Mouse (Mus musculus): ENCODE measurements around the gene Numa1. TPM values are rescaled to one million over a fixed set of nuclear protein-coding genes. Genes with fewer than 3 reads are reported as not detected.

The Numa1 gene
- polyA plus RNA-seq, 2 experiments = 106 to 112 TPM

- DNase-seq (ENCODE audit: low spot score) (no peak), ATAC-seq (ENCODE audit: low FRiP score, low read depth) (no peak)
- Histone ChIP-seq H3K36me3 (ENCODE audit: control insufficient read depth, insufficient read depth, low read length) (no peaks in the 10 kb centered on the region), H3K27ac (replicated peaks; ENCODE audit: low read depth, low read length) (no peak overlapping the region), H3K27me3 (ENCODE audit: control insufficient read depth, insufficient read depth, low read length) (no peaks in the 10 kb centered on the region), H3K4me3 (replicated peaks; ENCODE audit: low read length) (no peak overlapping the region), H3K9me3 (ENCODE audit: control insufficient read depth, low read length) (no peaks in the 10 kb centered on the region), H3K9ac (ENCODE audit: low read depth, low read length, severe bottlenecking) (no peak overlapping the region), H3K4me1 (ENCODE audit: control insufficient read depth, insufficient read depth, low read length) (no peaks in the 10 kb centered on the region), H3K4me2 (replicated peaks; ENCODE audit: low read depth, low read length, severe bottlenecking) (no peak overlapping the region)
- no peak for TF ChIP-seq POLR2A (IDR thresholded peaks at IDR 0.05; ENCODE audit: borderline replicate concordance, extremely low read depth, insufficient read depth, insufficient read length)
- WGBS = 94% methylated on average over 1 of the region's 1 CpGs
Measured at GRCm38 (mm10) chr7:101951648-101952047, 17.7 kb downstream of the Numa1 start.

DNA sequence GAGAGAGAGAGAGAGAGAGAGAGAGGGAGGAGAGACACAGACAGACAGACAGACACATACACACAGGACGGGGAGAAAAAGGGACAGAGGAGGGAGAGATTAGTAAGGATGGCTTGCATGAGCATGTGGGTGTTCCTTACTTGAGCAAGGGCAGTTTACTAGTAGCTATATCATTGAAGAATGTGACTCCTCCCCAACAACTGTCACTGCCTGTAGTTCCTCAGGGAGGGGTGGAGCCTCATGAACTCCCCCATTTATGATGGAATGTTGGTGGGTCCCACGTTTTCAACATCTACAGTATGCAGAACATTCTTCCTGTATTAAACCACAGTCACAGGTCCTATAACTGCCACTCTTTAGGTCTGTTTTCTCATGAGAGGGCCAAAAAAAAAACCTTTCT is 18.2 kb downstream of the Numa1 start:
- DNase-seq (ENCODE audit: low spot score) (peak; percentile 6), ATAC-seq (ENCODE audit: low FRiP score, low read depth) (no peak)
- H3K9me3 ChIP-seq (ENCODE audit: control insufficient read depth, low read length) = no peaks in the 10 kb centered on the region
- no peak for TF ChIP-seq POLR2A (IDR thresholded peaks at IDR 0.05; ENCODE audit: borderline replicate concordance, extremely low read depth, insufficient read depth, insufficient read length)
- no peaks in the 10 kb centered on the region for H3K36me3 ChIP-seq (ENCODE audit: control insufficient read depth, insufficient read depth, low read length)
- H3K4me1 ChIP-seq (ENCODE audit: control insufficient read depth, insufficient read depth, low read length) = no peaks in the 10 kb centered on the region
- no peaks in the 10 kb centered on the region for H3K27me3 ChIP-seq (ENCODE audit: control insufficient read depth, insufficient read depth, low read length)
- no peak overlapping the region for H3K4me2 ChIP-seq (replicated peaks; ENCODE audit: low read depth, low read length, severe bottlenecking)
- H3K4me3 ChIP-seq (replicated peaks; ENCODE audit: low read length) = no peak overlapping the region
- no peak overlapping the region for H3K27ac ChIP-seq (replicated peaks; ENCODE audit: low read depth, low read length)
- 29% methylated on average over 2 of the region's 2 CpGs for WGBS
- H3K9ac ChIP-seq (ENCODE audit: low read depth, low read length, severe bottlenecking) = no peak overlapping the region

DNA sequence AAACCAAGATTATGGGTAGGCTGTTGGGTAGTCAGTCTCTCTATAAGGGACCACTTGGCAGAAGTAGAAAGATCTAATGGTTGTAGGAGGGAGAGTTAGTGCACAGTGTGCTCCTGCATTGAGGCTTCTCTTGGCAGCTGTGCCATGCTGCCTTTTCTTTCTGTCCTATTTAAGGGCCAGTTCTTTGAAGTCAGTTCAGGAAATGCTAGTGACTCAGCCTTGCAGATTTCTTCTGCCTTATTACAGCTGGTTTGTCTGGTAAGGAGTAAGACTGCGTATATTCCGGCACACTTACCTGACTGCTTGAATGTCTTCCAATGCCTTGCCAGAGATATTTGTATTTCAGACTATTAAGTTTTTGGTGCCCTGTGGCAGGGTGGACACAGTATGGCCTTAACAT is 20.3 kb downstream of the Numa1 start:
- Histone ChIP-seq H3K4me3 (replicated peaks; ENCODE audit: low read length) (no peak overlapping the region), H3K27me3 (ENCODE audit: control insufficient read depth, insufficient read depth, low read length) (no peaks in the 10 kb centered on the region), H3K4me2 (replicated peaks; ENCODE audit: low read depth, low read length, severe bottlenecking) (no peak overlapping the region), H3K27ac (replicated peaks; ENCODE audit: low read depth, low read length) (no peak overlapping the region), H3K9ac (ENCODE audit: low read depth, low read length, severe bottlenecking) (no peak overlapping the region), H3K4me1 (ENCODE audit: control insufficient read depth, insufficient read depth, low read length) (no peaks in the 10 kb centered on the region), H3K9me3 (ENCODE audit: control insufficient read depth, low read length) (no peaks in the 10 kb centered on the region), H3K36me3 (ENCODE audit: control insufficient read depth, insufficient read depth, low read length) (no peaks in the 10 kb centered on the region)
- ATAC-seq (ENCODE audit: low FRiP score, low read depth) (no peak), DNase-seq (ENCODE audit: low spot score) (no peak)
- no peak for TF ChIP-seq POLR2A (IDR thresholded peaks at IDR 0.05; ENCODE audit: borderline replicate concordance, extremely low read depth, insufficient read depth, insufficient read length)
- 94% methylated on average over 2 of the region's 2 CpGs for WGBS

- no peak for ATAC-seq (ENCODE audit: low FRiP score, low read depth)
- H3K27me3 ChIP-seq (ENCODE audit: control insufficient read depth, insufficient read depth, low read length) = no peaks in the 10 kb centered on the region
- 91% methylated on average over 2 of the region's 2 CpGs for WGBS
- no peak overlapping the region for H3K4me2 ChIP-seq (replicated peaks; ENCODE audit: low read depth, low read length, severe bottlenecking)
- H3K36me3 ChIP-seq (ENCODE audit: control insufficient read depth, insufficient read depth, low read length) = no peaks in the 10 kb centered on the region
- TF ChIP-seq POLR2A (IDR thresholded peaks at IDR 0.05; ENCODE audit: borderline replicate concordance, extremely low read depth, insufficient read depth, insufficient read length) = no peak
- H3K4me1 ChIP-seq (ENCODE audit: control insufficient read depth, insufficient read depth, low read length) = no peaks in the 10 kb centered on the region
- no peak overlapping the region for H3K9ac ChIP-seq (ENCODE audit: low read depth, low read length, severe bottlenecking)
- H3K9me3 ChIP-seq (ENCODE audit: control insufficient read depth, low read length) = no peaks in the 10 kb centered on the region
- DNase-seq (ENCODE audit: low spot score) = no peak
- no peak overlapping the region for H3K27ac ChIP-seq (replicated peaks; ENCODE audit: low read depth, low read length)
- no peak overlapping the region for H3K4me3 ChIP-seq (replicated peaks; ENCODE audit: low read length)
Measured at GRCm38 (mm10) chr7:101955276-101955675, 21.4 kb downstream of the Numa1 start.

- H3K4me1 ChIP-seq (ENCODE audit: control insufficient read depth, insufficient read depth, low read length) = no peaks in the 10 kb centered on the region
- H3K4me3 ChIP-seq (replicated peaks; ENCODE audit: low read length) = no peak overlapping the region
- no peak overlapping the region for H3K27ac ChIP-seq (replicated peaks; ENCODE audit: low read depth, low read length)
- no peak for TF ChIP-seq POLR2A (IDR thresholded peaks at IDR 0.05; ENCODE audit: borderline replicate concordance, extremely low read depth, insufficient read depth, insufficient read length)
- H3K9me3 ChIP-seq (ENCODE audit: control insufficient read depth, low read length) = no peaks in the 10 kb centered on the region
- no peaks in the 10 kb centered on the region for H3K36me3 ChIP-seq (ENCODE audit: control insufficient read depth, insufficient read depth, low read length)
- 80% methylated on average over 4 of the region's 4 CpGs for WGBS
- no peak overlapping the region for H3K9ac ChIP-seq (ENCODE audit: low read depth, low read length, severe bottlenecking)
- ATAC-seq (ENCODE audit: low FRiP score, low read depth) (no peak), DNase-seq (ENCODE audit: low spot score) (no peak)
- H3K4me2 ChIP-seq (replicated peaks; ENCODE audit: low read depth, low read length, severe bottlenecking) = no peak overlapping the region
- H3K27me3 ChIP-seq (ENCODE audit: control insufficient read depth, insufficient read depth, low read length) = no peaks in the 10 kb centered on the region
Measured at GRCm38 (mm10) chr7:101955862-101956261, 22.0 kb downstream of the Numa1 start.

DNA sequence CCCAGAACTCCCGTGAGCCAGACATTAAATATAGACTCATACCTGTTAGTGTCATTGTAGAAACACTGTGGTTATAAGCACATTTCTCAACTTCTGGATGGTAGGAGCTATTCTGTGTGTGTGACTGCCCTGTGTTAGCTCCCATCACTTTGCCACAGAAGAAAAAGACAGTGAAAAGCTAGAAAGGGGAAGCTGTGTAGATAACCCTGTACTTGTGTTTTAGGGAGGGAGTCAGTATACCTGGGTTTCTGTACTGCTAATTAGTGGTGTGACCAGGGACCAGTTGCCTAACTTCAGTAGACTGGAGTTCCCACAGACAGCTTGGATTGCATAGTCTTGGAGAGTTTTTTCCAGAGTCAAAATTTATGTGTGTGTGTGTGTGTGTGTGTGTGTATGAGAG is 22.6 kb downstream of the Numa1 start:
- Histone ChIP-seq H3K4me1 (ENCODE audit: control insufficient read depth, insufficient read depth, low read length) (no peaks in the 10 kb centered on the region), H3K27me3 (ENCODE audit: control insufficient read depth, insufficient read depth, low read length) (no peaks in the 10 kb centered on the region), H3K27ac (replicated peaks; ENCODE audit: low read depth, low read length) (no peak overlapping the region), H3K9me3 (ENCODE audit: control insufficient read depth, low read length) (no peaks in the 10 kb centered on the region), H3K4me3 (replicated peaks; ENCODE audit: low read length) (no peak overlapping the region), H3K36me3 (ENCODE audit: control insufficient read depth, insufficient read depth, low read length) (no peaks in the 10 kb centered on the region), H3K9ac (ENCODE audit: low read depth, low read length, severe bottlenecking) (no peak overlapping the region), H3K4me2 (replicated peaks; ENCODE audit: low read depth, low read length, severe bottlenecking) (no peak overlapping the region)
- TF ChIP-seq POLR2A (IDR thresholded peaks at IDR 0.05; ENCODE audit: borderline replicate concordance, extremely low read depth, insufficient read depth, insufficient read length) = no peak
- WGBS = 79% methylated on average over 1 of the region's 1 CpGs
- ATAC-seq (ENCODE audit: low FRiP score, low read depth) = no peak
- no peak for DNase-seq (ENCODE audit: low spot score)
